Mouse (Mus musculus): Measurements from ENCODE around the gene Zdhhc23.

GRCm38 (mm10) chr16:43979010-43979327 lies 622 bp downstream of the Zdhhc23 start:
- TF ChIP-seq CTCF (IDR thresholded peaks at IDR 0.05; ENCODE audit: low read depth) (no peak), EP300 (IDR thresholded peaks at IDR 0.05; ENCODE audit: low read depth) (no peak)

Measured in heart, postnatal 0 days (tissue).